Mouse (Mus musculus) left cerebral cortex, adult 11 months (tissue): ENCODE data around the gene Tbata.

ENCODE experiments used
- DNase-seq: peaks from one replicate; pipeline ENCODE4 v3.0.0; 2022; ENCODE audit warnings: low spot score

Gene Tbata

GRCm38 (mm10) chr10:61167333-61168096 lies 4.2 kb upstream of the Tbata start:
- DNase-seq = no peak

- no peak for DNase-seq
Observed at GRCm38 (mm10) chr10:61168393-61168792, 3.4 kb upstream of the Tbata start.

DNA sequence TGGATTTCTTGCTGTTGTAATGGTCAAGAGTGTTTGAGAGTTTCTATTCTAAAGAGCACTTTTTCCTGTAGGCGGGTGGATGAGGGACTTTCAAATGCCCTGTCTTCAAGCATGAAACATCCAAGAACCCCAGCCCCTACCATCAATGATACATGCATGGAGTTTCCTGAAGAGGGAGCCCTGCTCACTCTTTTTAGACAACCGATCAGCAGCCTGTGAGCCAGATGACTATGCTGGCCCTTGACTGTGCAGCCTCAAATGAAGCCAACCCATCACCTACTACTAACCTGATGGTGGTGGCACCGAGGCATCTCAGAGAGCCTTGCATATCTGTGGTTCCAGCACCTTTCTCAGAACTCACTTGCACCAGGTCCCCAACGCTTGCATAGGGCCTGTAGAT lies 742 bp downstream of the Tbata start:
- no peak for DNase-seq

GRCm38 (mm10) chr10:61174711-61175441 lies 3.1 kb downstream of the Tbata start:
- no peak for DNase-seq

- no peak for DNase-seq
Observed at GRCm38 (mm10) chr10:61175442-61176204, 3.9 kb downstream of the Tbata start.

GRCm38 (mm10) chr10:61176221-61176790 lies 4.6 kb downstream of the Tbata start:
- DNase-seq = no peak

DNA sequence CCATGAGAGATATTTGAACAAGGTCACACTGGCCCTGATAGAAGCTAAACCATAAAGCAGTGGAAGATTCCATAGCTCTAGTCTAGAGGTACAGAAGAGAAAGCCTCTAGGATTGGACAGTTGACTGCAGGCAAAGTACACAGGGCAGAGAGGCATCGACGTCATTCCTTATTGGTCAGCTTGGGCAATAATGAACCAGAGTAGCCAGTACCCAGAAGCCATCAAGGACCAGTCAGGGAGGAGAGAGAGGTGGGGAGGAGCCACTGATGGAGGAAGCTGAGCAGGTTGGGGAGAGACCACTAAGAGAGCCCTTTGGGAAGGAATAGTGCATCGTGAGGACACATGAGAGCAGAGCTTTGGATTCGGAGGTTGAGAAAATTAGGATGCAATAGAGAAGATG lies 6.0 kb downstream of the Tbata start:
- DNase-seq = no peak

DNA sequence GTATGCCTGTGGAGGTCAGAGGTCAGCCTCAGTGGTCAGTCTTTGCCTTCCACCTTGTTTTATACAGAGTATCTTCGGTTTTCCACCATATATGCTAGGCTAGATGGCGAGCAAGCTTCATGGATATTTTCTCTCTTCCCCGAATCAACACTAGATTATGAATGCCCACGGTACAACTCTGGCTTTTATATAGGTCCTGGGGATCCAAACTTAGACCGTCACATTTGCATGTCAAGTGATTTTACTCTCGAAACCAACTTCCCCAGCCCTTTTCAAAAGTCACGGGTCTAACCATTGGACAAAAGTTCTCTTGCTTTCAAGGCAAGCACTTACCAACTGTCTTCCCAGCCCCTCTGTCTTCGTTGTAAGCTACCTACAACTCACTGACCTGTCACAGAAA lies 6.9 kb downstream of the Tbata start:
- no peak for DNase-seq

DNA sequence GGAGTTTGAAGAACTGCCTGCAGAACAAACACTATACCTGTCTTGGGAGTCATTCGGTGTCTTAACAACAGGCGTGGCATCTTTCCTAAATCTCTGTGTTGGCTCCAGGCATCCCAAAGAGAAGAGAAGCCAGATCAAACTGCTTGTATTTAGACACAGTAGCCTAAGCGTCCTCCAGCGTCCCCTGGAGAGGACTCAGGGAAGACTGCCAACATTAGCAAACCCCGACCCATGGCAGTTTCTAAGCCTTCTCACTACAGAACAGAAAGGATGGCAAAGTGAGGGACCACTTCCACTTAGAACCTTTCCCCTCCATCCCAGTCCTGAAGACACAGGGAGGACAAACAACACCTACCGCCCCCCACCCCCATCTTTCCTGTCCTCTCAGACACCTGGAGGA lies 8.2 kb downstream of the Tbata start:
- DNase-seq = no peak

DNA sequence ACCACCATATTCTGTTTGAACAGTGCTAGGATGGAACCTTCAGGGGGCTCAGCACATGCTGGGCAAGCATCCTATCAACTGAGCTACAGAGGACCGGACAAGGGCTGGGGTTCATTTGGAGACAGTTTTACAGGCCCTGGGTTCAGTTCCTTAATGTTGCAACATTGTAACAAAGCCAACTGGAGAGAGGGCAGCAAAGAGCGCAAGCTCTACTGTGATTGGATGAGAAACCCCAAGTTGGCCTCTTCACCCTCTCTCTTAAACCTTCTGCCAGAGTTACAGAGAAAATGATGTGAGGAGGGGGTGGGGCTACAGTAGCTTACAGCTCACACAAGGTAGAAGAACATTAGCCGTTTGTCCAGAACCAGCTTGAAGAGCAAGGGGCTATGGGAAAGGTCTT lies 15.2 kb downstream of the Tbata start:
- no peak for DNase-seq

- DNase-seq = no peak
Observed at GRCm38 (mm10) chr10:61188010-61188409, 16.3 kb downstream of the Tbata start.

GRCm38 (mm10) chr10:61194611-61195010 lies 22.9 kb downstream of the Tbata start:
- no peak for DNase-seq

DNA sequence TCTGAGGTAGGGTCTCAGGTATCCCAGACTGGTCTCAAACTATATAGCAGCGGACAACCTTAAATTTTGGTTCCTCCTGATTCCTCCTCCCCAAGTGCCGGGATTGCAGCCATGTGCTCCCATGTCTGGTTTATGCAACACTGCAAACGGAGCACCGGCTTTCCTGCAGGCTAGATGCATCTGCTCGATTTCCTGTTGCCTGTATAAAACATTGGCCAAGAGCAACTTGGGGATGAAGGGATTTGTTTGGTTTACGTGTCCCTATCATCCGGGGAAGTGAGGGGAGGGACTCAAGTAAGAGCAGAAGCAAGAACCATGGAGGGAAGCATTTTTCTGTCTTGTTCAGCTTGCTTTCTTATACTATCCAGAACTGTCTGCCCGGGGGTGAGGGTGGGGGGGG lies 23.5 kb downstream of the Tbata start:
- DNase-seq = no peak

- no peak for DNase-seq
Observed at GRCm38 (mm10) chr10:61195718-61196291, 24.1 kb downstream of the Tbata start.

- peak; percentile 38 for DNase-seq
Observed at GRCm38 (mm10) chr10:61199566-61200213, 27.9 kb downstream of the Tbata start.

- no peak for DNase-seq
Observed at GRCm38 (mm10) chr10:61200232-61200820, 28.6 kb downstream of the Tbata start.

DNA sequence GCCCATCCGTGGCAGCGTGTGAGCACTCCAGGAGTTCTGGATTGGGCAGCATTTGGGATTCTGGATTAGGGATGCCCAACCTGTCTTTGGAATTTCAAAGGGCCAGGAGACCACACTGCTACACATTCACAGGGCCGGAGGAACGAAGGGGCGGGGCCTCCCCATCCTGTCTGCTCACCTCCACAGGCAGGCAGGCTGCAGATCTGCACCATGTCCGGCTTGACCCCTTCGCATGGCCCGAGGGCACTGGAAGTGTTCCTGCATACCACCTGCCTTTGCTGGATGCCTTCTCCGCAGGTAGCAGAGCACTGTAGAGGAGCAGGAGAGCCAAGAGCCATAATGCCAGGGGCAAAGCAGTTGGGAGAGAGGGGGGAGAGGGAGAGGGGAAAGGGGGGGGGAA lies 29.2 kb downstream of the Tbata start:
- no peak for DNase-seq

- DNase-seq = no peak
Observed at GRCm38 (mm10) chr10:61201596-61202318, 30.0 kb downstream of the Tbata start.

GRCm38 (mm10) chr10:61203930-61204329 lies 32.2 kb downstream of the Tbata start:
- no peak for DNase-seq

GRCm38 (mm10) chr10:61208114-61208684 lies 36.4 kb downstream of the Tbata start:
- no peak for DNase-seq
